Mouse (Mus musculus) c-Kit-negative CD71-positive TER-119-positive erythroid progenitor cells, embryonic 14.5 days (primary cell): ENCODE measurements around the gene Alkbh8.
"Not testable (repeated sequence)": the region's sequence is repeated elsewhere in the genome, so short reads cannot be mapped to it uniquely, and the experiment has no call there.

Source experiments
- DNase-seq: peaks from one replicate; pipeline ENCODE4 v3.0.0-alpha.2; 2013; ENCODE audit warnings: low read depth, low spot score

Alkbh8 gene

DNA sequence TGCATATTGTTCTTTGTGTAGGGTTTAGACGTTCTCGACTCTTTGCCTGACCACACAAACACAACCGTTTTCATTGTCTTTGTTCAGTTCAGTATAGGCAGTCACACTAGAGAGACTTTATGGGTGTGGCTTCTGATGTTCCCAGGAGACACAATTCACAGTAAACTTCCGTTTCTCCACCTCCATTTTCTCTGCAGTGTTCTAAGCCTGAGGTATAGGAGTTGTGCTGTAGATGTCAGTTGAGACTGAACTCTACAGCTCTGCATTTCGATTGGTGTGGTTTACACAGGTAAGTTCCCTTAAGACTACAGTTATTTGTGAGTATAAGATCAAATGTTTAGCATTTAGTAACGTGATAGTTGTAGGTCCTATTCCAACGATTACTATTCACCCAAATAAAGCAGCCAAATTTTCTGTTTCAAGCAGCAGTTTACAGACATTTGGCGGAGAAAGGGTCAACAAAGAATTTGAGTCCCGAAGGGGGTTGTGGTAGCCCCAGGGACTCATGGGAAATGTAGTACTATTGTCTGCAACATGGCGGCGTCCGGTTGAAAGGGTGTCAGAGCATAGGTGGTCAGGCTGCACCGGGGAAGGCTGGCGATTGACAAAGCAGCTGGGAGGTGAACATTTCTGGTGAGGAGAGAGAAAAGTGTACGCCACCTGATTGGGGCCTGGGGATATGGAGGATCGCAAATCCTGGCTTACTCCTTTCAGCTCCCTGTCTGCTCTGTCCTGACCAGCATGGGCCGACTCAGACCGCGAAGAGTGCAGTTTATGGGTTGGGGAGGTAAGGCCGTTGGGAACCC is at the start of gene Alkbh8:
Gene Alkbh8, plus strand, starts transcription at position 179 of the 806 bp plus-strand sequence.
- peak; percentile 74 for DNase-seq

DNA sequence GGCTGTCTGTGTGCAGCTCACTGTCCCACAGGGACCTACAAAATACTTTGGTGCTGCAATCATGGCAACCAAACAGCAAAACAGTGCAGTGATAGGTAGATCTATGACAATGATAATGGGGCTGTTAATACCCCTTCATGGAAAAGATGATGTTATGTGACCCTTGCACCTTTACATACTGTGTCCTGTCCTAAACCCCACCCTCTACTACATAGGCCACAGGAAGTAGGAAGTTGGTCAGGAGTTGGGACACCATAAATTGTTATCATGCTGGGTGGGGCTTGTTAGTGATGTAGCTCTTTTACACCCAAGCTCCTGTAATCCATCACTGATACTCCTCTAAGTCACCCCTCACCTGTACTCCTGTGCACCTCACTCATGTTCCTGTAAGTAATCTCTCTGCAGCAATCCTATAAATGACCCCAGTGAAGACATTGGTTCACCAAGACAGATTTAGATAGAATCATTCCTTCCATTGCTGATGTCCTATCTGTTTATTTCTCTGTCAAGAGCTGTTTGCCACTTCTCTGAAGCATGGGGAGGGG is 25.6 kb upstream of the Alkbh8 start:
- no peak for DNase-seq

DNA sequence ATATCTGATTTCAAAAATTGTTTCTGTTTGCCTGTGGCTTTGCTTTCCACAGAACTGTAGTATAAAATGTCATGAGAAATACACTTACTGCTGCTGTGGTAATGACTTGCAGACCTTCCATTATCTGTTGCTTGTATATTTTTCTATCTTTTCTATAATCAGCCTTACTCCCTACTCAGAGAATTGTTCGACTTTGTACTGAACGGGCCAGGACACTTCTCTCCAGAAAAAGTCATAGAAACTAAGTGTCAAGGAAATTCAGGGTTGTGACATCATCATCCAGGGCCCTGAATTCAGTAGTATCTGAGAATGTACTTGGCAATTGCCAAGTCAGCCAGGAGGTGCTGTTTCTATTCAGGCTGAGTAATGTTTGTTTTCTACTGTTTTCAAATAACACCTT is 24.9 kb upstream of the Alkbh8 start:
- no peak for DNase-seq

DNA sequence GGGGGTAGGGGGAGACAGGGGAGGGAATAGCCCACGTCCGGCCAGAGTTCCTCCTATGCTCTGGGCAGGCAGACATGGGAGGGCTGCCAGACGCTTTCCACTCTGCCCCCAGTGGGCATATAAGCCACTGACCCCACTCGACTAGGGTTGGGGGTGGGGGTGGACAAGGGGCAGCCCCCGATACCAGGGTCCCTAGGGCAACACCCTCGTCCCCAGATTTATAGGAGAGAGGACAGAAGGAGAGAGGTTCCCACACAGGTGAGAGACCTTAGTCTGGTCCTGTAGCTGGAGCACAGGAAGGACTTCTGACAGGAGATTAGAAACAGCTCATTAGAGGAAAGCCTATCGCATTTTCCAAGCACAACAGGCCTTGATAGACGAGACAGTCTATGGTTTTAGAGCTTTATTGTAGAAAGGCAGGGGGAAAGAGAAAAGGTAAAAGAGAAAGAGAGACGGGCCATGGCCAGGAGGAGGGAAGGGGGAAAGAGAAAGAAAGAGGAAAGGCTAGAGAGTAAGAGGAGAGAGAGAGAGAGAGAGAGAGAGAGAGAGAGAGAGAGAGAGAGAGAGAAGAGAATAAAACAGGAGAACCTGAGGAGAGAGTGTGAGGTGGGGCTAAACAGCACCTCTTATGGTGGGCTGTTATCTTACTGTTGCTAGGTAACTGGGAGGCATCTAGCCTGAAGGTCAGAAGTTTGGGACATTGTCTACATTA is 7.4 kb upstream of the Alkbh8 start:
- not testable (repeated sequence) for DNase-seq

DNA sequence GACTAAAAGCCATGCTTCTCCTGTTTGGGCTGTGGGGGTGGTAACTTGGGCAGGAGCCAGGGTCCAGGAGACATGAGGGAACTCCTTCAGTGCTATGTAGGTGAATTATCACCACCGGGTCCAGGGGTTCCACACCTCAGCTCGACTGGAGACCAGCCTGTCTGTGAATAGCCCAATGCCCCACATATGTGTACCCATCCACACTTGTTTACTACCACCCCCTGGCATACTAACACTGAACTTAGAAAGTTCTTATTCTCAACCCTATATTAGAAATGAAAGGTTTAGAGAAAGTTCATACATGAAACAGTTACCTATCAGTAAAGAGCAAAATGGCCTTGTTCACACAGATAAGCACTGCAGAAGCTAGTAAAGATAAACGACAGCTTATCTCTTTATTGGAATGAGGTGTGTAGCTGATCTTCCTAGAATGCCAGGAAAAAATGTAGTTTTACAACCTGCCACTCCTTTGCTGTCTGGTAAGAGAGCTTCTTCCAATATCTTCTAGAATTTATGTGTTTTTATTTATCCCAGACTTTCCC is 6.8 kb upstream of the Alkbh8 start:
- peak; percentile 57 for DNase-seq

DNA sequence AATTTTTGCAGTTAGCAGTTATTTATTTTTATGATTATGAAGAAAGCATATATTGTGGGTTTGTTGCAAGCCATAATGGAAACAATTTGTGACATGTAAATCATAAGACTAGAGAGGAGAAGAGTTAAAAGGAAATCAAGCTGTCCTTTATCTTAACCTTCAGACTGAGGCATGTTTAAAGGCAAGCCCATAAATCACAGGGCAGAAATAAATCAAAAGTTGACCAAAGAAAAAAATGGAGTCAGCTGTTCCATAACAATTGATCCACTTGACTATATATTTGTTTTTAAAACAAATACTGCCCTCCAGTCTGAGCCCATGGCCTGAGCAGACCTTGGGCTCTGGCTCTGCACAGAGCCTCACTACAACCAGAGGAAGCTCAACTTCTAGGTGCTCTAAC is 4.6 kb upstream of the Alkbh8 start:
- DNase-seq: no peak

DNA sequence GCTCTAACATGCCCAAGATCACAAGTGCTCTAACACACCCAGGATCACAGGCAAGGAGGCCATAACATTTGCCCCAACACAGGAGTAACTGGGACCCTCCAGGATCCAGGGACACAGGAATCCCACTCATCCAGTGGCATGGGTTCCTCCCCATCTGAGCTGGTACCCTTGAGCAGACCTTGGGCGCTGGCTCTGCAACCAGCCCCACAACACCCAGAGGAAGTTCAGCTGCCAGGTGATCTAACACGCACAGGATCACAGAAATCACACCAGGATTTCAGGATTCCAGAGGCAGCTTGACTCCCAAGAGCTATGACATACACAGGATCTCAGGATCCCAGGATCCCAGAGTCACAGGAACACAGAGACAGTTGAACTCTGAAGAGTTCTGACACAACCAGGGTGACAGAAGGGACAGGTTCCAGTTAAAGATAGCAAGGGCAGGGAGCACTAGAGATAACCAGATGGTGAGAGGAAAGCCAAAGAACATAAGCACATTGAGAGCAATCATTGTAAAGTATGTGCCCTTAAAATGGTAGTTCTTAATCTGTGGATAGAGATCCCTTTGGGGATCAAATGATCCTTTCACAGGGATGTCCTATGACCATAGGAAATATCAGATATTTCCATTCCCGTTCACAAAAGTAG is 4.1 kb upstream of the Alkbh8 start:
- peak; percentile 68 for DNase-seq

DNA sequence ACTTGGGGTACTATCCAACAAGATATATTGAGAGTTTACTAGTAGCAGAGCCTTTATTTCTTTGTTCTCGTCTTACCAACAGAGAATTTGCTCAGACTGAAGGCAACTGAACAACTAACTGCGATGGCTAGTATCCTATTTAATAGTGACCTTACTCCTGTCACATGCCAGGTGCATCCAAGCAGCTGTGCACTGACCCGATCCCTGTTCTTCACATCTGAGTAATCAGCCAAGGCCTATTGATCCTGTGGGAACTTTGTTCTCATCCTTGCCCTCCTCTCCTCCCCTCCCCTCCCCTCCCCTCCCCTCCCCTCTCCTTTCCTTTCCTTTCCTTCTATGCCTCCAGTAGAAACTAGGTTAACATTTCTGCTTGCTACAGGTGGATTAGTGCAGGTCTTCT is 1.7 kb downstream of the Alkbh8 start:
- DNase-seq: no peak

DNA sequence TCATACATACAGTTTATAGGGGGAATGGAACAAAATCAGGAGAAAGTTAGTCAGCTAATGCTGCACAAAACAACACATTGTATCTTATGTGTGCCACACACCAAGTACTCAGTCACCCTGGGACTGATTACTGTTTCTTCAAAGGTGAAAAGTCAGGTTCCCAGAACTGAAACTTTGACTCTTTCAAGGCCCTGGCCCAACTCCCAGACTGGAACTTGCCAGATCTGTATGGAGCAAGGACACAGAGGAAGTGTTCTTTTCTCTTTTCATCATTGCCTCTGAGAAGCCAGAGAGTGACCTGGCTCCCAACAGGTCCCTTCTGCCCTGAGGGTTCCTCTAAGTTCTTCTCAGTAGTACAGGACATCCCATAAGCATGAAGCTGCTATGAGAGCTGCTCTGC is 10.2 kb downstream of the Alkbh8 start:
- DNase-seq: no peak

DNA sequence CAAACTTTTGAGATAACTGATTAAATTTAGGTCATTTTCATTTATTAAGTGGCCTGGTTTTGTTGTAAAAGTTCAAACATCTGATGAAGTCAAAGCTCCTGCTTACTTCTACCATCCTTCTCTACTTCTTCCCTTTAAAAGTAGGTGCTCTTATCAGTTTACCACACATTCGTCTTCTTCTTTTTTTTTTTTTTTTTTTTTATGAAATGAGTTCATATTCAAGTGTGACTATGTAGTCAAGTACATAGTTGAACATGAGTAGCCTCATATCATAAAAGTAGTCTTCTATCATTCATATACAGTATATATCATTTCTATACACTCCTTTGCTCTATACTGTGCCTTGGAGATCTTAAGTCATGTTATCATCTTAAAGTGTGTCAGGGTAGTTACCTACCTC is 11.0 kb downstream of the Alkbh8 start:
- DNase-seq: no peak

DNA sequence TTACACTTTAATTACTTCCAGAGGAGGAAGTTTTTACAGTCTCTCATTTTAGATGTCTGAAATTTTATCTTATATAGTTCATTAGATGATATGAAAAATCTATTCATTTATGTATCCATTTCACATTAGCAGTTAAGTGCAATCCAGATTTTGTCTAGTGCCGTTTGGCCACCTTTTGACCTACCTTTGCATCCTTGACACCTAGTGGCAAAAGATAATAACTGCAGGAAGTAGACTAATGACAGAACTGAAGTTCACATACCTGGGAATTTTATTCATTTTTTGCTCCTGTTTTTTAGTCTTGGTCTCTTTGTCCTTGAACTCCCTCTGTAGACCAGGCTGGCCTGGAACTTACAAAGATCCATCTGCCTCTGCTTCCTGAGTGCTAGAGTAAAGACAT is 15.1 kb downstream of the Alkbh8 start:
- DNase-seq: no peak

DNA sequence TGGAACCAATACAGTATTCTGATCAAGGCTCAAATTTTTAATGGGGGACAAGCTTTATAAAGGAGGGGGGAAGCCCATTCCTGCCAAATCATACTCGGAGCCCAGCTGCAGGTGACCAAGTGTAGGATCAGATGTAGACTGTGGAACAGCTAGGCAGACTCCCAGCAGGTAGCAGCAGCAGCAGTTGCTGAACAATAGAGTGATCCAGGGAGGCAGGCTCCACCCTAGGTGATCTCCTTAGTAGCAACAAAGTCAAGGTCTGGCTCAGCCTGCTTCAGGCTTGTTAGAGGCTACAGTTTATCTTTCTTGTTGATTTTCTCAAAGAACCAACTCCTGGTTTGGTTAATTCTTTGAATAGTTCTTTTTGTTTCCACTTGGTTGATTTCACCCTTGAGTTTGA is 41.4 kb downstream of the Alkbh8 start:
- DNase-seq: not testable (repeated sequence)

DNA sequence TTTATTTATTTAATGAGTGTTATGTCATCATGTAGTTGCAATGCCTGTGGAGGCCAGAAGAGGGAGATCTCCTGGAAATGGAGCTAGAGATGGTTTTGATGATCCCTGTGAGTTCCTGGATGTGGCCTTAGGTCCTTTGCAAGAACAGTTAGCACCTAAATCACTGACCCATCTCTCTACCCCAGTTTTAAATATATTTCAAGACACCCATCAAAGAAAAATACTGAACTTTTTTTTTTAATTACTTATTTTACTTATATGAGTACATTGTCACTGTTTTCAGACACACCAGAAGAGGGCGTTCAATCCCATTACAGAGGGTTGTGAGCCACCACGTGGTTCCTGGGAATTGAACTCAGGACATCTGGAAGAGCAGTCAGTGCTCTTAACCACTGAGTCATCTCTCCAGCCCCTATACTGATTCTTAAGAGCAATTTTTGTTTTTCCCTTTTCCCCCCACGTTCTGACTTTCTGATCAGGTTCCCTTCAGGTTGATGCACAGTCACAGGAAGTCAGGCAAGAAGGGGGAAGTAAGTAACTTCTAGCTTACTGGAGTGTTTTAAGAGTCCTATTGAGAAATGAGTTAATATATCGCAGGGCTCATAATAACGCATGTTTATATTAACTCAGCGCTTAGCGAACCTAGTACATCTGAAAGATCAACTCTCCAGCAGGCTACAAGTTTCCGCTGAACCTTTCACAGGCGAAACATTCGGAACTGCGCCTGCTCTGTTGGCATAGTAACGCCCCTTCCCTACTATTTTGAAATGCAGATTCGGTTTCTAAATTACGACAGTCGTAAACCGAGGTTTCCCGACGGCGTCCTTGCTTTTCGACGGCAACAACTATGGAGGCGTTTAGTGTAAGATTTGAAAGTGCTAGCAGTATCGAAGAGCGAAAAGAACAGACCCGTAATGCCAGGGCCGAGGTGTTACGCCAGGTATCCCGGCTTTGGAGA is 68.6 kb downstream of the Alkbh8 start, which contains the start of gene Cwf19l2:
Gene Cwf19l2, plus strand, starts transcription at position 342 of the 958 bp plus-strand sequence.
- DNase-seq: peak; percentile 79

DNA sequence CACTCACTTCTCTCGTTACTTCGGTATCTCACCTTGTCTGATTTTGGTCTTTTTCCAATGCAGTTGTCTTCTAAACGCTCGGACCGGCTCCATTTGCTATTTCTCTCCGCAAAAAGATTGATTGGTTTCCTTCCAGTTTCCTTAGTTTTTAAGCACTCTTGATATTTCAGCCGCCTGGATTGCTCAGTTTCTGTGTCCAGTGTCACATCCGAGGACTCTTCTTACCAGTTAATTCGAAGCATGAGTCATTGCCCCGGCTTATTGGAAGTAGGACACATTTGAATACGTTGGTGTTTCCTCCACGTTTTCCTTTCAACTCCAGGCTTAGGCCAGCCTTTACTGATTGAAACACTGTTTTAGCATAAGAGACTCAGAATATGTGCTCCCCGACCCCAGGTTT is 69.4 kb downstream of the Alkbh8 start:
- peak; percentile 31 for DNase-seq

DNA sequence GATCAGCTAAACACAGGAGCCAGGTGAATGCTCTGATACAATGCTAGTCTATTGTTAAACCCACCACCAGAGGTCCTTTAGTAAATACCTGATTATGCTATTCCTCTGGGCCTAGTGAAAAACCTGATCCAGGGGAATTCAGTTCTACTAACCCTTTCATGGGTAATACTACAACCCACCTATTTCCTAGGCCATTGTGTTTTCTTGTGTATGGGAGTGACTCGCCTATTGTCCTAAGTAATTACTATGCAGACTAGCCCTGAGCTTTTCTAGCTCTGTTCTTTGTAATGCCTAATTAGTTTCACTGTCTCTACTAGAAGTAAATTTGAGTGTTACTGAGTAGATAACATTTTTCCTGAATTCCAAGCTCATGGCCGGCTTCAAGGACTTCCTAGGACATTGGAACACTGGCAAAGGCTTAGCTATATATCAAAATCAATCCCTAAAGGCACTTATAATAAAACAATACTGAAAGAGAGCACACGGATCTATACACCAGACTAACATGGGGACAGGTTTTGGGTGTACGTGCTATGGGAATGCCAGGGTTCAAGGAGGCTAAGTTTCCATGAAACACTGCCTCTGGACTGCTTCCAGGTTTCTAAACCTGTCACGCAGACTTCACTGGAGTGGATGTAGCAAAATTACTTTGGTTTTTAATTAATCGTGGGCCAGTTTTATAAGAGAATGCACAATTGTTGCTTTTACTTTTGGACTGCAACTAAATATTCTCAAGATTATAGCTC is 104.8 kb downstream of the Alkbh8 start:
- DNase-seq: not testable (repeated sequence)
